Mouse (Mus musculus) right cerebral cortex, postnatal 36 days (tissue): ENCODE data around the gene Catsperg1.
"Not testable (repeated sequence)": the region's sequence is repeated elsewhere in the genome, so short reads cannot be mapped to it uniquely, and the experiment has no call there.

Source experiments
- DNase-seq, 2 experiments: peaks; one replicate each; pipeline ENCODE4 v3.0.0; 2022; ENCODE audit warnings: low spot score in 2 of 2, mixed read lengths in 1 of 2

Catsperg1 gene

GRCm38 (mm10) chr7:29170066-29170754, 43.6 kb downstream of the Catsperg1 start, which contains the start of the genes Ggn and Spred3:
Gene Ggn, plus strand, starts transcription at chr7:29170210.
Gene Spred3, minus strand, starts transcription at chr7:29170411.
- DNase-seq: no peak

GRCm38 (mm10) chr7:29169231-29170065, 44.4 kb downstream of the Catsperg1 start:
- peak; percentile 82 for DNase-seq

GRCm38 (mm10) chr7:29168791-29169230, 45.0 kb downstream of the Catsperg1 start:
- DNase-seq: no peak

GRCm38 (mm10) chr7:29168121-29168695, 45.6 kb downstream of the Catsperg1 start:
- no peak for DNase-seq

GRCm38 (mm10) chr7:29167656-29168055, 46.2 kb downstream of the Catsperg1 start:
- DNase-seq: no peak

GRCm38 (mm10) chr7:29162750-29163525, 50.9 kb downstream of the Catsperg1 start:
- DNase-seq: no peak

GRCm38 (mm10) chr7:29162294-29162693, 51.5 kb downstream of the Catsperg1 start:
- no peak for DNase-seq

- DNase-seq: no peak
Observed at GRCm38 (mm10) chr7:29158264-29158663, 55.6 kb downstream of the Catsperg1 start.

GRCm38 (mm10) chr7:29155838-29156782, 57.7 kb downstream of the Catsperg1 start, which contains the start of gene Fam98c:
Gene Fam98c, minus strand, starts transcription at chr7:29156234.
- DNase-seq: peak; percentile 81 to 86

GRCm38 (mm10) chr7:29155196-29155837, 58.5 kb downstream of the Catsperg1 start:
- DNase-seq: peak; percentile 85 to 91

GRCm38 (mm10) chr7:29154018-29154720, 59.7 kb downstream of the Catsperg1 start:
- DNase-seq: no peak

GRCm38 (mm10) chr7:29151486-29151885, 62.3 kb downstream of the Catsperg1 start:
- DNase-seq: no peak

- DNase-seq: no peak
Observed at GRCm38 (mm10) chr7:29148771-29149170, 65.1 kb downstream of the Catsperg1 start.

GRCm38 (mm10) chr7:29146625-29147367, 67.0 kb downstream of the Catsperg1 start:
- no peak for DNase-seq

- DNase-seq: no peak
Observed at GRCm38 (mm10) chr7:29144006-29144405, 69.8 kb downstream of the Catsperg1 start.

- no peak for DNase-seq
Observed at GRCm38 (mm10) chr7:29141416-29141815, 72.4 kb downstream of the Catsperg1 start.

- not testable (repeated sequence) for DNase-seq
Observed at GRCm38 (mm10) chr7:29139237-29139636, 74.6 kb downstream of the Catsperg1 start.

GRCm38 (mm10) chr7:29137429-29137828, 76.4 kb downstream of the Catsperg1 start:
- DNase-seq: no peak
